Mouse (Mus musculus): ENCODE measurements at regions not wholly inside any gene's neighbourhood (a gene's known extent, or its start where the extent isn't known, plus 50 kb on each side); places are given as distances from the start of the nearest gene placed in this dataset.

GRCm38 (mm10) chr4:31642593-31643290, 321.2 kb upstream of the Map3k7 start:
- no peak for TF ChIP-seq EP300 (optimal IDR thresholded peaks at IDR 0.05)
- TF ChIP-seq CTCF (IDR thresholded peaks at IDR 0.05; ENCODE audit: low read depth) = no peak
